Mouse (Mus musculus) right cerebral cortex, adult 18-20 months (tissue): ENCODE measurements at regions not wholly inside any gene's neighbourhood (a gene's known extent, or its start where the extent isn't known, plus 50 kb on each side); places are given as distances from the start of the nearest gene placed in this dataset.
"Not testable (repeated sequence)": the region's sequence is repeated elsewhere in the genome, so short reads cannot be mapped to it uniquely, and the experiment has no call there.

Experiments
- DNase-seq: peaks from one replicate; pipeline ENCODE4 v3.0.0; 2022; ENCODE audit warnings: mixed read lengths

- no peak for DNase-seq
These were observed 96.6 kb upstream of the Selenop start for GRCm38 (mm10) chr15:3171774-3172173.

GRCm38 (mm10) chr15:3174072-3174471, 94.3 kb upstream of the Selenop start:
- no peak for DNase-seq

GRCm38 (mm10) chr15:3174848-3175247, 93.5 kb upstream of the Selenop start:
- DNase-seq = no peak

- DNase-seq = peak; percentile 42
These were observed 66.3 kb upstream of the Selenop start for GRCm38 (mm10) chr15:3201912-3202653.

GRCm38 (mm10) chr15:3205522-3205921, 62.8 kb upstream of the Selenop start:
- DNase-seq = no peak

GRCm38 (mm10) chr15:3206076-3206475, 62.3 kb upstream of the Selenop start:
- not testable (repeated sequence) for DNase-seq

GRCm38 (mm10) chr15:3213721-3214120, 54.6 kb upstream of the Selenop start:
- DNase-seq = peak; percentile 53

- no peak for DNase-seq
These were observed 53.1 kb upstream of the Selenop start for GRCm38 (mm10) chr15:3215201-3215600.
